Mouse (Mus musculus) cerebellum, adult 2 months (tissue): ENCODE data around the gene Gm6401. TPM values are rescaled to one million over a fixed set of nuclear protein-coding genes. Genes with fewer than 3 reads are reported as not detected.
"Not testable (repeated sequence)": the region's sequence is repeated elsewhere in the genome, so short reads cannot be mapped to it uniquely, and the experiment has no call there.

ENCODE experiments used
- DNase-seq, 2 experiments: peaks; one replicate each; pipeline ENCODE4 v3.0.0; 2021
- H3K27ac ChIP-seq: fragments of 200-500 bp; 2 replicates; pipeline ENCODE4 v1.5.1; 2012; ENCODE audit warnings: low read length, control low read depth, inconsistent platforms; ENCODE audit not compliant: insufficient read depth
- H3K27me3 ChIP-seq: fragments of 200-500 bp; 2 replicates; pipeline ENCODE4 v1.6.1; 2012; ENCODE audit warnings: inconsistent platforms, mild to moderate bottlenecking, low read length, moderate library complexity; ENCODE audit not compliant: control insufficient read depth, insufficient read depth
- H3K4me1 ChIP-seq: fragments of 200-500 bp; 2 replicates; pipeline ENCODE4 v1.6.1; 2011; ENCODE audit warnings: low read length; ENCODE audit not compliant: control insufficient read depth, insufficient read depth
- H3K4me3 ChIP-seq: fragments of 200-500 bp; replicated peaks from 2 replicates; pipeline ENCODE3; 2011; ENCODE audit warnings: mild to moderate bottlenecking, low read depth, low read length, control low read depth; ENCODE audit not compliant: insufficient read depth
- WGBS: fragments of 180-500 bp; shearing (Covaris S2); methylation state at CpG from one replicate; pipeline ENCODE4 v1.1.7; 2018; 5-methylcytosine and 5-hydroxymethylcytosine counted together
- polyA plus RNA-seq: library from polyadenylated mRNA; depleted of rRNA; stranded (reverse); fragments of >200 nt; gene quantifications from 2 replicates; pipeline ENCODE4 v1.2.3, GENCODE M21; 2012; rRNA removed

Gm6401 gene
- polyA plus RNA-seq = not detected in 2 replicates

DNA sequence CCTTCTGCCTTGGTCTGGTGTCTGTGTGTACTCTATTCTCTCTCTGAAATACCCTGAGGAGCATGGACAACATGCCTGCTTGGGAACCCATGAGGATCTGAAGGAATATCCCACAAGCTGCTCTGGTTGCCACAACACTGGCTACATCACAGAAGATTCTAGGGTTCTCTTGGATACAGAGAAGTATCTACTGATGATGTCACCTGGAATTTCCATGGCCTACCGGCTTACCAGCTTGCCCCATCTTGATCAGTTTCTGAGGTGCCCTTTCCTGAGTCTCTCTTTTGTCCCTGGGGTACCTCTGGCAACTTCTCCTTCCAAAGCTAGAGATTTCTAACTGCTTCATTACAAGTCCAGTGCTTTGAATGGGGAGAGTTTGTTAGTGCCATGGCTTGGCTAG lies at the start of gene Gm6401:
TSS of gene Gm6401 (minus strand) at position 101 of the 400 bp plus-strand sequence.
- not testable (repeated sequence) for H3K27ac ChIP-seq, H3K4me1 ChIP-seq, H3K27me3 ChIP-seq, H3K4me3 ChIP-seq, DNase-seq
- WGBS = 72% methylated on average over 1 of the region's 1 CpGs

DNA sequence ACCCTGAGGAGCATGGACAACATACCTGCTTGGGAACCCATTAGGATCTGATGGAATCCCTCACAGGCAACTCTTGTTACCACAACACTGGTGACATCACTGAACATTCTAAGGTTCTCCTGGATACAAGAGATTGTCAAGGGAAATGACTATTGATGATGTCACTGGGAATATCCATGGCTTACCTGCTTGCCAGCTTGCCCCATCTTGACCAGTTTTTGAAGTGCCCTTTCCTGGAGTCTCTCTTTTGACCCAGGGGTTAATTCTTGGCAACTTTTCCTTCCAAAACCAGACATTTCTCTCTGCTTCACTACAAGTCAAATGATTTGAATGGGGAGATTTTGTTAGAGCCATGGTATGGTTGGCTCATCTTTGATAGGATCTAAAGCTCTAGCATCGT lies 15.5 kb upstream of the Gm6401 start, which contains the start of gene Gm3543:
TSS of gene Gm3543 (minus strand) at position 101 of the 400 bp plus-strand sequence.
- not testable (repeated sequence) for H3K27ac ChIP-seq, DNase-seq, H3K4me1 ChIP-seq, H3K27me3 ChIP-seq, H3K4me3 ChIP-seq
- WGBS = 71% methylated on average over 1 of the region's 1 CpGs

DNA sequence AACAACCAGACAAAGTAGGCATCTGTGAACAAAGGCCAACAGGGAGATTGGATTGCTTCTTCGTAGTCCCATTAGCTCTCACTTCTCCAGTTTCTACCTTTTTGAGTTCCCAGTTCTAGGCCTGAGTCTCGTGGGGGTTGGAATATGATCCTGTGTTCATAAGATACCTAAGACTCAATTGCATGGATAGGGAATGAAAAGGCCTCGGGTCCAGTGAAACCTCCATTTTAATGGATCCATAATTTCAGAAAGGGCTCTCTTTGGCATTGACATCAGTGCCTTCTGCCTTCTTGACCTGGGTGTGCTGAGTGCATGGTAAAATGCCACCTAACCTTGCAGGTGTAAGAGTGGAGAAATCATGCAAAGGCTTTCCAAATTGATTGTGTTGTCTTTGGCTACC lies 869 bp upstream of the Gm6401 start:
- not testable (repeated sequence) for H3K4me3 ChIP-seq, H3K27me3 ChIP-seq, DNase-seq, H3K4me1 ChIP-seq, H3K27ac ChIP-seq
- 45% methylated on average over 3 of the region's 3 CpGs for WGBS

DNA sequence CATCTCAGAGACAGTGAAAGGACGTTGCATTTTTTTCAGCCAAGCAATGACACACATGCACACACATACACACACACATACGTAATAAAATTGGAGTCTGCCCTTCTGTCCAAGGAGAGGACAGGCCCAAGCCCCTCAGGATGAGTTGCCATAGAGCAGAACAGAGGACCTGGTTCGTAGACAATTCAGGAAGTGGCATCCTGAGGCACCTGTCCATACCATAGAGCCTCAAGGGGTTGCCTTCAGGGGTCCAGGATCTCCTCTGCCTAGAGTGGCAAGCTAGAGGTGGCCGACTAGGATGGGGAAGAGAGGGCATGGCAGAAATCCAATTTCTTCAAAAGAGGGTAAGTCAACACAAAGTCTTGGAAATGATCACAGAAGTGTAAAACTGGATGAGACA lies 3.6 kb downstream of the Gm6401 start:
- 60% methylated on average over 4 of the region's 4 CpGs for WGBS
- H3K4me1 ChIP-seq, H3K4me3 ChIP-seq, DNase-seq, H3K27me3 ChIP-seq, H3K27ac ChIP-seq: not testable (repeated sequence)

DNA sequence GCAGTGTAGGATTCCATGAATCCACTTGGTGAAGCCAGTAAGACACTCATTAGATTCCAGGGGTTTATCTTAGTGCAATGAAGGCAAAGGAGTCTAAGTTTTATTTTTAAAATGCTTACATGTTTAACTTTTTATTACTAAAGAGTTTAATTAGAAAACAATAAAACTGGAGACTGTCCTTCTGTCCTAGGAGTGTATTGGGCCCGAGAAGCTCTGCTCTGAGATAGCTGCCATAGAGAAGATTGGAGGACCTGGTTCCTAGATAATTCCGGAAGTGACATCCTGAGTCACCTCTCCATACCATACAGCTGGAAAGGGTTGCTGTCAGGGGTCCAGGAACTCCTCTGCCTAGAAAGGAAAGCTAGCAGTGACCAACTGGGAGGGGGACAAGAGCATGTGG lies 24.0 kb downstream of the Gm6401 start, which contains the start of gene 1700024B05Rik:
TSS of gene 1700024B05Rik (plus strand) at position 301 of the 400 bp plus-strand sequence.
- 64% methylated on average over 2 of the region's 2 CpGs for WGBS
- H3K27ac ChIP-seq, DNase-seq: not testable (repeated sequence)

DNA sequence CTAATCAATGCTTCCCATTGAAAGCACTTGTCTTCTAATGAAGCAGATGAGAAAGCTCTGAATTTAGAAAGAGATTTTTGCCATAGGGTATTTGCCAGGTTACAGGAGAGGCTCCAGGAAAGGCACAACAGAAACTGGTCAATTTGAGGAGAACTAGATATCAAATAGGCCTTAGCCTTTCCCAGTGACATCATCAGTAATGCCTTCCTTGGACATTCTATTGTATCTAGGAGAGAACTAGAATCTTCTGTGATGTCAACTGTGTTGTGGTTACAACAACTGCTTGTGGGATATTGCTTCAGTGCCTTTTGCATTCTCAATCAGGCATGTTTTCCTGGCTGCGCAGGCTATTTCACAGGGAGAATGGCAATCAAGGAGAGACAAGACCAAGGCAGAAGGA lies 43.1 kb downstream of the Gm6401 start, which contains the start of gene 1700049E17Rik1:
TSS of gene 1700049E17Rik1 (plus strand) at position 301 of the 400 bp plus-strand sequence.
- not testable (repeated sequence) for H3K27ac ChIP-seq, DNase-seq, H3K4me3 ChIP-seq, H3K4me1 ChIP-seq, H3K27me3 ChIP-seq
- WGBS = no CpG with 5 or more reads among the region's 1 CpGs

More for the DNA sequence above, 24.0 kb downstream of the Gm6401 start, which contains the start of gene 1700024B05Rik:
- not testable (repeated sequence) for H3K27me3 ChIP-seq, H3K4me3 ChIP-seq, H3K4me1 ChIP-seq

Other genes starting within 250 kb of the Gm6401 start
- not detected in 2 replicates for gene Gm7929, start 217.3 kb downstream of the Gm6401 start, polyA plus RNA-seq
- not detected in 2 replicates for gene Gm47189, start 195.5 kb downstream of the Gm6401 start, polyA plus RNA-seq
- not detected in 2 replicates for gene Gm7980, start 60.6 kb downstream of the Gm6401 start, polyA plus RNA-seq
- not detected in 2 replicates for gene 1700049E17Rik1, start 43.0 kb downstream of the Gm6401 start, polyA plus RNA-seq
- not detected in 2 replicates for gene 1700024B05Rik, start 23.9 kb downstream of the Gm6401 start, polyA plus RNA-seq
- gene Gm3543, start 15.4 kb upstream of the Gm6401 start, polyA plus RNA-seq = not detected in 2 replicates
- gene Gm7951, start 149.4 kb upstream of the Gm6401 start, polyA plus RNA-seq = not detected in 2 replicates
- gene Gm17027, start 194.7 kb upstream of the Gm6401 start, polyA plus RNA-seq = not detected in 2 replicates
- gene Gm3573, start 222.9 kb upstream of the Gm6401 start, polyA plus RNA-seq = not detected in 2 replicates